Mouse (Mus musculus) right cerebral cortex, adult 18-20 months (tissue): ENCODE measurements around the gene Pdlim4.

ENCODE experiments used
- DNase-seq: peaks from one replicate; pipeline ENCODE4 v3.0.0; 2022; ENCODE audit warnings: mixed read lengths

Pdlim4 gene

DNA sequence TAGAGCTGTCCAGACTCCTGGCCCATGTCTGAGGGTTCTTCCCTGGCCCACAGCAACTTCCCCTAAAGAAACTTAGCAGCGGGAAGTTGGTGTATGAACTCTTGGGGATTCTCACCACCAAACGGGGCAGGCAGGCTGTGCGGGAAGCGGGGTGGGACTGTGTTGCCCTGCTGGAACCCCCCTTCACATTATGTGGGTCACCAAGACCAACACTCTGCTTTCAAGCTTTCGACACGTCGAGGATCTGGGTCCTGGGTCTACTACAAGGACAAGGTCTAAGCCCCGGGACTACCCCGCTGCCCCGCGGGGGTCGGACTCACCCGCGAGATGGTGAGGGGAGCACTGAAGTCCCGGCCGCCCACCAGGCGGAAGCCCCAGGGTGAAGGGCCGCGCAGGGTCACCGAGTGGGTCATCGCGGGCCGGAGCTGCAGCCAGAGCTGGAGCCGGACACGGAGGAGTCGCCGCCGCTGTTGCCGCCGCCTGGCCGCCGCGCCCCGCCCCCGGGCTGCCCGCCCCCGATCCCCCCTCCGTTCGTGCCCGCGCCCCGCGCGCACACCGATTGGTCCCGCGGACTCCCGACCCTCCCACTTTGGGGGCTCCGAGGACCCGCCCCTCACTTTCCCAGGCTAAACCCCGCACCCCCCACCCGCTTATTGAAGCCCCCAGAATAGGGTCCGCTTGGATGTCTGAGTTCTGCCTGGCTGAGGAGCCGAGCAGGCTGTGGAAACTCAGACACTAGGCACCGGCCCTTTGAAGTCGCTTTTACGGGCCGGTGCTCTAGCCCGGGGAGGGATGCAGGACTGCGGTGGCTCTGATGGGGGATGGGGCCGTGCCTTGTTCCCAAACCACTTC, at the start of gene Pdlim4:
Gene Pdlim4 (minus strand): TSS at position 495 of the 852 bp plus-strand sequence.
- DNase-seq: no peak

DNA sequence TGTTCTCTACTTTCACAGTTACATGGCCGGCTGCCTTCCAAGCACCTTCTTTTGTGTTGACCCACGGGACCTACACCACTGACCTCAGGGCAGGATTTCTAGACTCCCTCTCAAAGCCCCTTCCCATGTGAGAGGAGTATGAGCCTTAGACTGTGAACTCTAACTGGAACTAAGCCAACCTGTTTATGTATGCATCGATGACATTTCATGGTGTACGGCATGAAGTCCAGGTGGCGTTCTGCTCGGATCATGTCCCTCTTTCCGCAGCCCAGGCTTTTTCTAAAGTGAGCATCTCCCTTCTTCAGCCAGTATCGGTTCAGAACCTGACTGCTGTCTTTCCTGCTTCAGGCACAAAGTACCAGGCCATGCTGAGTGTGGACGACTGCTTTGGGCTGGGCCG, 48.3 kb upstream of the Pdlim4 start:
- no peak for DNase-seq

DNA sequence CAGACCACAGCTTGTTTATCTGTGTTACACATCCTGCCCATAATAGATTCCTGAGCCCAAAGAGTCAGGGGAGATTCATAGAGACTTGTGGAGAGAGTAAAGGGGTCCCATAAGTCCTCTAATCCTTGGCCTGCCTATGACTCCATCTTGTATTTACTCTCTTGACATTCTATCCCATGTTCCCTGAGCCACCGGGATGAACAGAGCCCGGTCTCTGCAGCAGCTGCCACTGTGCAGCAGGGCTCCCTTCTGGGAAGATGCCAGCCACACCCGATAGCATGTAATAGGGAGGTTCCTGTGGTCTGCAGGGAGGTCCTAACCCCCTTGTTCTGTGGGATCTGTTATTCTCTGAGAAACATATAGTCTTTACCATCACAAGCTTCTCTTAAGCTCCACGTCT, 47.6 kb upstream of the Pdlim4 start:
- no peak for DNase-seq

DNA sequence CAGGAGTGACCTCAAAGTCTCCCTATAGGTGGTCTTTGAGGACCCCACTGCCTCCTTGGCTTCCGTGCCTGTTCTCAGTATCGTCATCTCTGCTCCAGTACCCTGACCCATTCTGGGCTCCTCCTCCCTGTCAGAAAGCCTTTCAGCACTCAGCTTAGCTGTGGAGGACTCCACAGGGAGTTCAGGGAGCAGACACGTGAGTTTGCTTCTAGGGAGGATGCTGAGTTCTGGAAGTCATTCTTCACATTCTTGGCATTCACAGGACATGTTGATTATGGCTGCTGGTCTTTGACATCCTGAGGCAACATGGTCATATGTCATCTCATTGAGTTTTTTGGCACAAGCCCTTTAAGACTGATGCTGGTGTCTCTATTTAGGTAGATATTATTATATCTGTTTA, 47.1 kb upstream of the Pdlim4 start:
- no peak for DNase-seq

DNA sequence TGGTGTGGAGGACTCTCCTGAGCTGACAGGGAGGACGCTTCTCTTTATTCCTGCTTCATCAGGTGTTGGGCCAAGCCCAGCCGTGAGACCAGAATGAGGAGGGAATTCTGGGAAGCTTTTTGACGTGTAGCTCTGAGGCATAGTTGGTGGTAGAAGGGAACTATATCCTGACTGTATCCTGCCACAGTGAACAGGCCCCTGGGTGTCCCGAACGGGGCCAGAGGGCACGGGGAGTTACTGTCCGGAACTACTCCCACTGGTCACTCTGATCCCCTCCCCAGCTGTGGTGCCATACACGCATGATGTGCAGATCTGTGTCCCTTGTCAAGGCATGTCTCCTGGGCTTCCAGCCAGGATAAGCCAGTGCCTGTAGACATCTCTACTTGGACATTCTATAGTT, 46.5 kb upstream of the Pdlim4 start:
- no peak for DNase-seq

DNA sequence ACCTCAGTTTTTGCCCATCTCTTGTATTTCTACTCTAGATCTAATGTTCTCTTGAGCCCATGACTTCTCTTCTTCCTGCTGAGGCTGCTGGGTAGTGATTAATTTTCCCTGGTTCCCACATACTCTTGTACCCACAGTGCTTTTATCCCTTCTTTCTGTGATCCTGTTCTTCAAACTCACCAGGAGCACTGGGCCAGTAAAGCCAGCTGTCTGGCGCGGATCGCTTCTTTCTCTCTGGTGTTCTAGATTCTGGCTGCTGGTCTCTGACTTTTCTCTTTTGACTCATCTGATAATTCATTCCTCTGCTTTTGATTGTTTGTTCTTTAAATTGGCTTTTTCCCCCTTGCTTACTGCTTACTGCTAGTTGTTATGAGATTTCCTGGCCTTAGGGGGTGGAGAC, 45.9 kb upstream of the Pdlim4 start:
- DNase-seq: no peak

DNA sequence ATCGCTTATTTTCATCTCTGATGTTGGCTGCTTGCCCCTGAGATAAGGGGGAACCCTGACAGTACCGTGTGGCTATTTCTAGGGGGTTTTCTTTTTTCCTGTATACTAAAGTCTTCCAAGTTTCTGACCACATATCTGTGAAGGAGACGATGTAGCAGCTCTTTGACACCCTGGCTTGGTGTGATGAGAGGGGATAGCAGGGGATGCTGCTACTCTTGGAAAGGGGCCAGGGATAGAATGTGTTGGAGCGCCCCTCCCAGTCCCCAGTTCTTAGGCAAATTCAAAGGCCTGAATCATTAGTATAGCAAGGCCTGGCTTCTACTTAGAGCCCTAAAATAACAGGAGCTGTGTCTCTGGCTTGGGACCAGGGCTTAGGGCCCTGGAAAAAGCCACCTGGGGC, 44.5 kb upstream of the Pdlim4 start:
- no peak for DNase-seq

DNA sequence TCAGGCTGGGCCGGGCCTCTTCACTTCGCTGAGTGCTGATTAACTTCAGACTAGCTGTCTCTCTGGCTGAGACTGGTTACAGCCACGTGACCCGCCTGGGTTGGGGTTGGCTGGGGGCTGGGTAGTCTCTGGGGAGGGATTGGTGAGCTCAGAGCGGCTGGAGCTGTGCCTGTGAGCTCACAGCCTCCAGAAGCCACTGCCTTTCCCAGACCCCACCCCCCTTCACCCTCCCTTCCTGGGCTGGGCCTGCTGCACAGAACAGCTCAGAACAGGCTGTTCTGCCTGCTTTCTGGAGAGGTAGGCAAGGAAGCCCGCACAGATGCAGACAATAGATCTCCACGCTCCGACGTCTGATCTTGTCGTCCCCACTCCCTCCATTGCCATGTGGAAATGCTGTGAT, 44.1 kb upstream of the Pdlim4 start:
- peak; percentile 95 for DNase-seq

DNA sequence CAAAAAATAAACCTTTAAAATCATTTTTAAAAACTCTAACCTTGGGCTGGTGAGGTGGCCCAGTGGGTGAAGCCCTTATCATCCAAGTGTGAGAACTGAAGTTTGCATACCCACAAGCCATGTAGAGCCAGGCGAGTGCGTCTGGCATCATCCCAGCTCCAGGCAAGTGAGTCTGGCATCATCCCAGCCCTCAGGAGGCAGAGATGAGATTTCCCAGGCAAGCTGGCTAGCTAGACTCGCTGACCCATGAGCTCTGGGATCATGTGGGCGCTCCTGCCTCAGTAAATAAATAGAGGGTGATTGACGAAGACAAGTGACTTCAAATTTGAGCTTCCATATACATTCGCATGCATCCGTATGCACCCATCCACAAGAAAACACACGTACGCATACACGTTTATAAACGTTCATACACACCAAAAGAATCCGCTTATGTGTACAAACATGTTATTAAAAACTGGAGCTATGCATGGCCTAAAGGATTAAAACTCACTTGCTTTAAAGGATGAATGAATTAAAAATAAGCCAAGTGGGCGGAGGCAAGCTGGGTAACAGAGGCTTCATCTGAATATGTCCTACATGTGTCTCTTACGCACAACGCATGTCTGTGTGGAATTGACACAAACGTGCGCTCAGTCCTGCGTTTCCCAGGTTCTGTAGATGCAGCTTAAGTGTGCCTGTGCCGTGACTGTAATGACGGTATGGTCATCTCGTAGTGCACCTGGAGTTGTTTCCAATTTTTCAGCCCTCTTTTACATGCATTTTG, 43.3 kb upstream of the Pdlim4 start:
- DNase-seq: peak; percentile 52

DNA sequence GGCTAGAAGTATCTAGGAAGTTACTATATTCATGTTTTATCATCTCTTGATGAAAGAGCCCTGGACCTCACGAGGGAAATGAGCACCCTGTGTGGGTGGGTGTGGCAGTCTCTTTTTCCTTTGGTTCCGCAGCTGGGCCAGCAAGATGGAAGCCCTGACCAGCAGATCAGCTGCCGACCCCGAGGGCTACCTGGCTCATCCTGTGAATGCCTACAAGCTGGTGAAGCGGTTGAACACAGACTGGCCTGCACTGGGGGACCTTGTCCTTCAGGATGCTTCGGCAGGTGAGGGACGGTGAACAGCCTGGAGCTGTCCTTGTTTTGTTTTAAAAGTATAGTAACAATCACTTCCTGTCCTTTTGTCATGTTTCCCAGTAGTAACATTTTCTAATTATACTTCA, 42.5 kb upstream of the Pdlim4 start:
- no peak for DNase-seq

DNA sequence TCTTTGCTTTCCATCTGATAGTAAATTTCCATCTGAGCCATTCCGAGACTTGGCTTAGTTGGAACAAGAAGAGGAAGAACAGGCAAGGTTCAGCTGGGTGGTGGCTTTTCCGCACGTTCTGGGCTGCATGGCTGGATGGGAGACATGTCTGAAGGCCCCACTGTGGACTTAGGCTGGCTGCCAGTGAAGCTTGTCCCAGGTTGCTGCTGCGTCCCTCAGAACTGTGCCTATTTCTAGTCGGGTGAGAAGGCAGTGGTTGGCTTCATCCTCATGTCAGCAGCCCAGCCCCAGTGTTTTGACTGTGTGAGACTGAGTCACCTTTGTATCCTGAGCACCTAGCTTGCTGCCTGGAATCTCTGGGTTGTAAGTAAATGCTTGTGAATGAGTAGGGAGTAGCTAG, 40.1 kb upstream of the Pdlim4 start:
- no peak for DNase-seq

DNA sequence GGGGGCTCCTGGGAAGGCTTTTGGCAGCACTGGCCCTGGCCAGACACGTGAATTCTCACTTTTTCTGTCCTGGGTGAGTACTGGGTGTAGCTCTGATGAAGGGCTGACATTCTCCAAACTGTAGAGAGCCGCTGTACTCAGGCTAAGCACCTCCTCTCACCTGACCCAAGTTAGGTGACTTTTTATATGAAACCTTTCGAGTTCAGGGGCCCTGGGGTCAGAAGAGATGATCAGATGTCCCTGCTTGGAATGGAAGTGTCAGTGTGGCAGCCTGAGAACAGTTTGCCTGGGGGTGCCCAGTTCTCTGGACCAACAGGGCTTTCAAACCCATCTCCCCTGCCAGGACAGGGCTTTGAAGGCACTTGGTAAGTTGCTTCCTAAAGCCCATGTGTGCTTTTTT, 39.3 kb upstream of the Pdlim4 start:
- DNase-seq: no peak

DNA sequence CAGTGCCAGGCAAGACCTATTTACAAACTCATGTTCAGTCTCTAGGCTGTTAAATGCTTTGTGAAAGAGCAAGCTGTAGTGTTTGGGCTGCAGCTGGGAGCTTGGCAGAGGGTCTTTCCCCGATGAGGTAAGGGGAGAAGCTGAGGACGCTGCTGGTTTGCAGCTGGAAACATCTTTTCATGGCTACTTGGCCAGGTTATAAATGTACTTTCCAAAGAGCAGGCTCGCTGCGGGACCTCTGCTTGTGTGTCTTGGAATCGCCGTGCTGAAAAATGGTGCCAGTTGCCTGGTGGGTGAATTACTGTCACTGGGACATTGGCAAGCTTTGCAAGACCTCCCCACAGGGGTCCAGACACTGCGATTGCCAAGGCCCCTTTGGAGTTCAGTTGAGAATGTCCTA, 38.4 kb upstream of the Pdlim4 start:
- DNase-seq: no peak

DNA sequence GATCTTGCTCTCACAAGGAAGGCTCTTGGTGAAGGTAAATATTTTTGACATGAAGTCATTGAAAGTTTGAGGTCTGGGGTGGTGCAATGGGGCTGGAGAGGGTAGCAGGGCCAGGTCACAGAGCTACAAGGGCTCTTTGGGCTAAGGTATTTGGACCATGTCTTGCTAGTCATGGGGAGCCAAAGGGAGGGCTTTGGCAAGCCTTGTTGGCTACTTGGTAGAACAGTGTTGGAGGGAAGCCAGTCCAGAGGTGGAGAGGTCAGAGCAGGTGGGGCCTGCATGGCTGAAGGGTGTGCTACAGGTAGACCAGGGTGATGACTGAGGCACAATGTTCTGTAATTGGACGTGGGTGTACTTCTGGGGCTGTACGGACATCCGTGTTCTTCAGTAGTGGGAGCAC, 37.9 kb upstream of the Pdlim4 start:
- DNase-seq: no peak

DNA sequence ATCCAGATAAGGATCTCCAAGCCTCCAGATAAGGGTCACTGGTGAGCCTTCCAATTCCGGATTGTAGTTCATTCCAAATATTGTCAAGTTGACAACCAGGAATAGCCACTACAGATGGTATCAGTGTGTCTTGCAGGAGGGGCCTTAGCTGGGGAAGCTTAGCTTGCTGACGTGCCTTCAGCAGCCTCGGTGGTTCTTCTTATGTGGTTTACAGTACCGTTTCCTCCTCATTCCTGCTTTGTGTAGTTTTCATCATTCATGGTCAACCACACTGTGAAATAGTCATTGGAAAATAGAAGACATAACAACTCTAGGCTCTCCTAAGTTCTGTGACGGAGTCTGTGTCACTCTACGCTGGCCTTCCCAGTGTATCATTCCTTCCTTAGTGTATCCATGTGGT, 36.2 kb upstream of the Pdlim4 start:
- DNase-seq: no peak

DNA sequence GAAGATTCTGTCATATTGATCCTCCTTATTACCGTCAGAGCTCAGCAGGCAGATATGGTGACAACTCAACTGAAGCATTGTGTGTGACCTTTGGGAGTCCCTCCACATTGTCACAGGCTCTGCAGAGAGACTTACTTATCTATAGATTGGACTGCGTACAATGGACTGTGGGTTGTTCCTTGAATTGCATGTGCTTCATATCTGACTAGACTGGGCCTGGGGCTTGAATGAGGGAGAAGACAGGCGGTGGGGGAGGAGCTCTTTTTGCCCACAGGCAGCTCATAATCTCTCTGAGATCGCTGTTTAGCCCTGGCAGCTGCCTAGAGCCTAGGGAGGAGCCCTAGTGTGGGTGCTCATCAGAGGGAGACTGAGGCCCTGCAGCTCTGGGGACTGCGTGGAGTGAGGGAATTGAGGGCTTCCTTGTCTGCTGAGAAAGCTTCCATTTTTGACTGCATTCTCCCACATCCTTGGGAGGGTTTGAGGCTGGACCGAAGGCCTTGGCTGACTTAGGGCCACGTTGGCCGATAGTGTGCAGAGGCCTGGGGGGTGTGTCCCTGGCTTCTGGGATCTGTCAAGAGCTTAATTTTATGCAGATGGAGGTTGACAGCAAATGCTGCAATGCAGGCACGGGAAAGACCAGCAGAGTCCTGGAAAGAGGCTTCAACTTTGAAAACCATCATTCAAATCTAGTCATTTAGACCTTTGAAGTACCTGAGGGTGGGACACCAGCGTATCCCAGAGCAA, 34.1 kb upstream of the Pdlim4 start:
- no peak for DNase-seq

DNA sequence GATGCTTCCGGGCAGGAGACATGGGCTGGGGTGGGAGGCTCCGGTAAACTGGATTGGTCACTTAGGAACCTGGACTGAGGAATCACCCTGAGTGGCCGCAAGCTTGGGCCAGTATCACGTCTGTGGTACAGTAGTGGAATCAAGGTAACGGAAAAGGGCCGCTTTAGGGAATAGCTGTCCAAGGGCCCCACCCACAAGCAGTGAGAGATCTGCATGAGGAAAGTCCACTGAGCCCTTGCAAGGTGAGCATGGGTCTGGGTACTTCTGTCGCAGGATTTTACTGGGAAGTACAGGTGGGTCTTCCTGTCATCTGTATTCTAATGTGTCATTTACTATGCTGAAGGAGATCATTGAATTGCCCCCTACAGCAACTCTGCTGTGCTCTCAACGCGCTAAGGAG, 32.9 kb upstream of the Pdlim4 start:
- DNase-seq: no peak

DNA sequence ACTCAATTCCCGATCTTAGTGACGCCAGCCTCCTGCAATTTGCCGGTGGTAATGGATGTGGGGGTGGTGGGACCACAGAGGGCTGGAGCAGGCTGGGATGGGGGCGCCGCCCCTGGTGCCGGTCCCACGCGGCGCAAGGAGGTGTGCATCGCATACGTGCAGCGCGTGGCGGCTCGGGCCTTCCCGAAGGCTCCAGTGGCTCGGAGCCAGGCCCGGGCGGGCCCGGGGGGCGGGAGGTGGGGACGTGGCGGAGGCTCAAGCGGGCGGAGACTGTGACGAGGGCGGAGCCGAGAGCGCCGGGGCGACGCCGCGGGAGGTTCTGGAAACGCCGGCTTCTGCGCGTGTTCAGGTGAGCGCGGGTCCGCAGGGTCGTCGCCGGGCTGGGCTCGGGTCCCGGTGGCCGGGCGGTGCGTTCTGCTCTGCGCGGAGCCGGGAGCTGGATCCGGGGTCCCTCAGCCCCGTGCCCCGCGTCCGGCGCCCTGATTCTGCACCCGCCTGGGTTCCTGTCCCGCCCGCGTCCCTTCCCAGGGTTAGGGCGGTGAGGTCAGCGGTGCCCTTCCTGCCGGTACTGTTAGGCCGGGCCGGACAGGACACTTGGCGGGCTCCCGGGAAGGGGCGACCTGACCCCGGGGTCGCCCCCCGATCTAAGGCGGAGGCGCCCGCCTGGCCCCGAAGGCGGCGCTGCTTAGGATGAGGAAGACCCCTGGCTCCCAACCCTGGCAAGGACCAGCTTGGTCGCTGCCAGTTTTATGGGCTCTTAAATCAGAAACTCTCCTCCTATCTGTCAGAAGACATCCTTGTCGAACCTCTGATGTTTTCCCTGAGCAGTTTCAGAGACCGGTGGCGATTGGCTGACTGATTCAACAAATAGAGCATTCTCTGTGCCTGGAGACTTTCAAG, 32.1 kb upstream of the Pdlim4 start:
- peak; percentile 69 for DNase-seq

DNA sequence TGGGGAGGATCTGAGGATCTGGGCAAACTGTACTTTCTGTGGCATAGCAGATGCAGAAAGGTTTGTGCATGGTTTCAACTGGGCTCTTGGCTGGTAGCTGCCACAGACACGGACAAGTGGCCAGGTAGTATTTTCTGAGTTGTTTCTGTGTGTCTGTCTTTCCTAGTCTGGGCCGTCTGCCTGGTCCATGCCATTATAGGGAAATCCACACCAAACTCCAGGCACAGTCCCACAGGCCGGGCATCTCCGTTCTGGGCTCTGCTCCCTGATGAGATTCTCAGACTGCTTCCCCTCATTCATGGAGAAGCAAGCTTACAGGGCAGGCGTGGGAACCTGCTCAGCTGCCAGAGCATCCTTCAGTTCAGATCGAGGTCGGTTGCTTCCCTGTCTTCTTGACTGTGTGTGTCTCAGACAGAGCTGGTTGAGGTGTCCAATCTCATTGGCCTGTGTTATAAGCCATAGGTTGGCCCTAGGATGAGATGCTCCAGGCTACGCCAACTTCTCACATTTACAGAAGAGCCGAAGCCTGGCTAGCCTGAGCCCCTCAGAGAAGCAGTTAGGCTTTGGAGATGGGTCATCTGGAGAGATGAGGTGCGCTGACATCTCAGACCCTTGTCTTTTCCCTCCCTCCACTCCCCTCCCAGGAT, 31.4 kb upstream of the Pdlim4 start, which contains the start of gene P4ha2:
Gene P4ha2 (plus strand): TSS at position 51 of the 647 bp plus-strand sequence.
- no peak for DNase-seq

DNA sequence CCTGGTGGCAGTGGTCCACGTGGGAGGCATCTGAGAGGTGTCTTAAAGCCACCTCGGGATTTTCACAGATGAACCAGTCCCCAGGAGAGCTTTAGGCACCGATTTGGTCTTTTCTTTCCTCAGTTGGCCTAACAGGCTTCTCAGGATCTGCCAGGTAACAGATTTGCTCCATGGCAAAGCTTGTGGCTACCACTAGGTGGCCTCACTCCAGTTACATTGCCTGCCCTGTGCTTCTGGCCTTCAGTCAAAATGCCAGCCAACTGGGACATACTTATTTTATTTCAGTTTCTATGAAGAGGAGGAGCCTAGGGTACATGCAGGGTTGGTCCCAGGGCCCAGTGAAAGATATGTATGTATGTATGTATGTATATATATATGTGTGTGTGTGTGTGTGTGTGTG, 24.2 kb upstream of the Pdlim4 start:
- no peak for DNase-seq

DNA sequence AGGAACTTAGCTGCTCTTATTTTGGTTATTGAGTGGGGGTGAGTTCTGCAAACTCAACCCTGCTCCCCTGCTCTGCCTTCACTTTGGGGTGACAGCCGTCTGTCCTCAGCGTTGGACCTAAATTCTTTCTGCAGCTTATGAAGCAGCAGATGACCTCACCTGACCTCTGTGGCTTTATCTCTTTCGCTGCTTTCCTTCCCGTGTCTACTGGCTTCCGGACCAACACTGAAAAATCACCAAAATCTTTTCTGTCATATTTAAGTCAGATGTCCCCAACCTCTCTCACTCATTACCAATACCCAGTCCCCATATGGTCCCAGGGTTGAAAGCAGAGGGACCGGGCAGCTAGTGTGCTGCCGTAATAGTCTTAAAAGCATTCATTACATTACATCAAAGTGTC, 23.4 kb upstream of the Pdlim4 start:
- DNase-seq: no peak

DNA sequence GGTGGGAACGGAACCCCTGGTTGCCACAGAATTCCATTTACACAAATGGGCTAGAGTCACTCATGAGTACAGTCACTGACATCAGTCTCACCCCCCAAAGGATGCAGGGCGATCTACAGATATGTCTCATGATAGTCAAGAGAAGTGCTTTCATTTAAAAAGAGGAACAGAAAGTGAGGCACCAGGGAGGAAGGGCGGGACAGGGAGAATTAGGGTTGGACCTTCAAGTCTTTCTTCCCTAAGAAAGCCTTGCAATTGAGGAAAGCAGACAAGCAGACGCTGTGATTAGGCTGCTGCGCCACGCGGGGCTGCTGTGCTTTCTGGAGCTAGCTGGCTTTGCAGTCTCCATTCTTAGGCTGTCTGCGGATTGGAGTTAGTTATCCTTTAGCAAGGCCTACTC, 22.9 kb upstream of the Pdlim4 start:
- DNase-seq: no peak
